In the genomic region with DNA sequence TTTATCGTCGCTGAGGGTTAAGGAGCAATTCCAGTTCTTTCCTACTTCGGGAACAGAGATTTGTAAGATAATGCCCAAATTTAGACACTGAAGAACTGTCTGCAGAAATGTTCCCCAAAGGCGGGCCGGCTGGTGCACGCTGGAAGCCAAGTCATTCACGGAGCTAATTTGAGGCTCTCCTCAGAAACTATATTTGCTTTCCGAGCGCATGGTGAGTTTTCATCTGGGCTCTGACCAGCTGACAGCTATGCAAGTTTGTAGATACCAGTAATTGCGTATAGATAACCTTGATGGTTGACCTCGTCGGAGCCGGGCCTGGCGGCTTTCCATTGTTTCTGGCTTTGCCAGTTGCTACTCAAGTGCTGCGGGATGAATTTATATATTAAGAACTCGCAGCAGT, we compare ENCODE assay signal across 10 mouse cellular contexts.
A peak's percentile ranks its signal among the peaks of the same experiment; 100 is the strongest.
DNase-seq lines count a peak whose midpoint lies in the region; ATAC-seq and TF ChIP-seq lines count a peak whose summit lies in the region.
"Had no signal": no experiment of that assay in that cellular context is flagged by ENCODE, and none has a peak within 500 bp of the region (broad histone marks: within the 10 kb centered on the region; RNA-seq: fewer than 3 reads in every experiment).

No protein-coding gene starts in this region.

- H3K9me3 ChIP-seq in E14TG2a.4 (ENCODE audit: low read length), result no peaks in the 10 kb centered on the region
- no peaks in the 10 kb centered on the region for H3K9me3 ChIP-seq in forebrain, embryonic 14.5 days (replicated peaks; ENCODE audit: control insufficient read depth, low read length)
- H3K9me3 ChIP-seq: liver, embryonic 15.5 days had no signal

- H3K27me3 ChIP-seq in E14TG2a.4 (ENCODE audit: insufficient read depth, low read length), result peaks cover 6% of the 10 kb centered on the region; the same call in 1 of the 2 replicates
- no peaks in the 10 kb centered on the region for H3K27me3 ChIP-seq in forebrain, embryonic 14.5 days (replicated peaks; ENCODE audit: control insufficient read depth, insufficient read depth, low read length)

- intact Hi-C loops in heart, postnatal 25 days (cut with DNase I), result loop anchor here (2.0 to 10.0 kb wide), 4 partner anchors 40 to 433 kb away; no protein-coding TSS in a partner anchor
- intact Hi-C loops in left cerebral cortex, postnatal 36 days (cut with DNase I), result no loop called here

- no peak overlapping the region for H3K4me2 ChIP-seq in forebrain, embryonic 14.5 days (ENCODE audit: low read length)
- H3K4me2 ChIP-seq: liver, embryonic 15.5 days had no signal

- no peak overlapping the region for H3K27ac ChIP-seq in layer of hippocampus, adult 2 months
- no peak overlapping the region for H3K27ac ChIP-seq in forebrain, embryonic 14.5 days (ENCODE audit: low read depth, low read length)
- H3K27ac ChIP-seq: liver, embryonic 15.5 days had no signal

- peak; percentile 43 for DNase-seq in adrenal gland, postnatal 14 days
- no peak for DNase-seq in adrenal gland, adult 2 months
- peak; percentile 15 for DNase-seq in heart, postnatal 25 days (ENCODE audit: low spot score)
- peak; percentile 25 to 36 for DNase-seq in left cerebral cortex, postnatal 36 days (ENCODE audit: low spot score in 2 of 2)
- DNase-seq in layer of hippocampus, adult 2 months (ENCODE audit: low spot score in 2 of 2), result no peak
- DNase-seq in embryo, embryonic 9.5 days (ENCODE audit: extremely low spot score), result no peak
- no peak for DNase-seq in forebrain, embryonic 14.5 days (ENCODE audit: low spot score)

- 78% methylated on average over 16 of the region's 16 CpGs for WGBS in forebrain, embryonic 14.5 days

- H3K4me3 ChIP-seq in E14TG2a.4 (replicated peaks; ENCODE audit: low read length), result peak overlapping the region; percentile 41
- no peak overlapping the region for H3K4me3 ChIP-seq in layer of hippocampus, adult 2 months
- H3K4me3 ChIP-seq in forebrain, embryonic 14.5 days (ENCODE audit: low read depth, low read length), result no peak overlapping the region
- H3K4me3 ChIP-seq: liver, embryonic 15.5 days had no signal

- ATAC-seq in forebrain, embryonic 14.5 days, result no peak
- ATAC-seq: forebrain, embryonic 16.5 days had no signal

- peaks cover 9% of the 10 kb centered on the region for H3K4me1 ChIP-seq in E14TG2a.4 (replicated peaks; ENCODE audit: low read depth, low read length)
- H3K4me1 ChIP-seq in forebrain, embryonic 14.5 days (ENCODE audit: control insufficient read depth, insufficient read depth, low read length), result no peaks in the 10 kb centered on the region
- H3K4me1 ChIP-seq: liver, embryonic 15.5 days had no signal

- no peak for TF ChIP-seq CTCF in E14TG2a.4 (conservative IDR thresholded peaks at IDR 0.05; ENCODE audit: low read length)
- TF ChIP-seq CTCF in layer of hippocampus, adult 2 months (conservative IDR thresholded peaks at IDR 0.05), result no peak

- H3K36me3 ChIP-seq in E14TG2a.4 (ENCODE audit: insufficient read depth, low read length), result no peaks in the 10 kb centered on the region
- no peaks in the 10 kb centered on the region for H3K36me3 ChIP-seq in forebrain, embryonic 14.5 days (ENCODE audit: control insufficient read depth, insufficient read depth, low read length)
- H3K36me3 ChIP-seq: liver, embryonic 15.5 days had no signal

- H3K9ac ChIP-seq in forebrain, embryonic 14.5 days (ENCODE audit: low read length), result no peak overlapping the region
- H3K9ac ChIP-seq: liver, embryonic 15.5 days had no signal

Comparison
In these comparisons a context has a peak if more than half of its experiments do, and no peak if none do; other contexts are left out.
1. DNase-seq: peak in adrenal gland, postnatal 14 days (single experiment), heart, postnatal 25 days (single experiment) and left cerebral cortex, postnatal 36 days (2 of 2); none in adrenal gland, adult 2 months (single experiment), layer of hippocampus, adult 2 months (0 of 2), embryo, embryonic 9.5 days (single experiment) and forebrain, embryonic 14.5 days (single experiment).